Comparison of ENCODE assay signal across 15 mouse cellular contexts in the genomic region with DNA sequence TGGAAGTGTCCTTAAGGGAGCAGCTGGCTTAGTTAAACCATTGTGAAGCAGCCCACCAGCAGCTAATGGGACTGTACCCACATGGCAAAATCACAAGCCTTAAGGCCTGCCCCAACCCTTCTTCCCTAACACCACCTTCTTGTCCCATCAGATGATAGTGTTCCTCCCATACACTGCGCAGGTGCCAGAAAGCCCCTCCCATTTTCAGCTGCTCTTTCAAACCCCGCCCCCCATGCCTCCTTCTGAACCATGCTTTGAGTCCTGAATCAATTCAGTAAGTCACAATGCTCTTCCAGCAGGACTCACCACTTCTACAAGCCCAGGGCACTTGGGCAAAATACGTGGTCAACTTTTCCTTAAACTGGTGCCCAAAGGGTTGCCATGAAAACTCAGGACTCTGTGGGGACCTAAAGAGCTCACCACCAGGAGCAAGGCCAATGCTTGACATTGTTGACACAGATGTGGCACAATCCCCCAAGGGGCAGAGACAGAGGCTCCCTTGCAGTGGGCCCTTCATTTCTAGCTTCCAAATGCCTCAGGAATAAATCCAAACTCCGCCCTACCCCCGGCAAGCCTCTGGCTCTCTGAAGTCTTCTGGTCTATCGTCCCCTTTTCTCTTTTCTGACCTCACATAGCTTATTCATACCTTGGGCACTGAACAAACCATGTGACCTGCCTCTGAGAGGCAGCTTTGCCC.
DNase-seq lines count a peak whose midpoint lies in the region; ATAC-seq lines count a peak whose summit lies in the region.
"Had no signal": no experiment of that assay in that cellular context is flagged by ENCODE, and none has a peak within 500 bp of the region (broad histone marks: within the 10 kb centered on the region; RNA-seq: fewer than 3 reads in every experiment).

No protein-coding gene starts in this region.

- H3K9ac ChIP-seq in heart, embryonic 12.5 days: 0 out of 2 replicates have a peak overlapping the region, but pooled peaks have one; percentile 9
- no peak overlapping the region for H3K9ac ChIP-seq in hindbrain, embryonic 13.5 days
- H3K9ac ChIP-seq: embryonic facial prominence, embryonic 15.5 days; neural tube, embryonic 12.5 days had no signal

- H3K27me3 ChIP-seq in heart, embryonic 12.5 days (replicated peaks): no peaks in the 10 kb centered on the region
- H3K27me3 ChIP-seq in hindbrain, embryonic 13.5 days: no peaks in the 10 kb centered on the region
- H3K27me3 ChIP-seq: embryonic facial prominence, embryonic 15.5 days; neural tube, embryonic 12.5 days had no signal

- no peak overlapping the region for H3K4me2 ChIP-seq in heart, embryonic 12.5 days
- H3K4me2 ChIP-seq in hindbrain, embryonic 13.5 days: no peak overlapping the region
- H3K4me2 ChIP-seq: embryonic facial prominence, embryonic 15.5 days; neural tube, embryonic 12.5 days had no signal

- H3K27ac ChIP-seq in heart, embryonic 12.5 days (ENCODE audit: poor library complexity, severe bottlenecking): peak overlapping the region; percentile 49; the same call in 1 of the 2 replicates
- peak overlapping the region; percentile 76; the same call in 1 of the 2 replicates for H3K27ac ChIP-seq in hindbrain, embryonic 13.5 days
- H3K27ac ChIP-seq: embryonic facial prominence, embryonic 15.5 days; neural tube, embryonic 12.5 days had no signal

- H3K4me3 ChIP-seq in heart, embryonic 12.5 days: no peak overlapping the region
- no peak overlapping the region for H3K4me3 ChIP-seq in hindbrain, embryonic 13.5 days
- H3K4me3 ChIP-seq: embryonic facial prominence, embryonic 15.5 days; neural tube, embryonic 12.5 days had no signal

- H3K36me3 ChIP-seq in heart, embryonic 12.5 days: no peaks in the 10 kb centered on the region
- no peaks in the 10 kb centered on the region for H3K36me3 ChIP-seq in hindbrain, embryonic 13.5 days
- H3K36me3 ChIP-seq: embryonic facial prominence, embryonic 15.5 days; neural tube, embryonic 12.5 days had no signal

- WGBS in heart, embryonic 12.5 days: 83% methylated on average over 6 of the region's 6 CpGs
- 66% methylated on average over 6 of the region's 6 CpGs for WGBS in hindbrain, embryonic 13.5 days

- ATAC-seq in heart, embryonic 12.5 days (ENCODE audit: insufficient number of reproducible peaks, low FRiP score): no peak
- ATAC-seq in hindbrain, embryonic 13.5 days (ENCODE audit: low FRiP score): no peak

- H3K4me1 ChIP-seq in heart, embryonic 12.5 days (replicated peaks): peaks cover 79% of the 10 kb centered on the region
- peaks cover 82% of the 10 kb centered on the region for H3K4me1 ChIP-seq in hindbrain, embryonic 13.5 days (replicated peaks)

- no peaks in the 10 kb centered on the region for H3K9me3 ChIP-seq in heart, embryonic 12.5 days (replicated peaks)
- no peaks in the 10 kb centered on the region for H3K9me3 ChIP-seq in hindbrain, embryonic 13.5 days
- H3K9me3 ChIP-seq: embryonic facial prominence, embryonic 15.5 days; neural tube, embryonic 12.5 days had no signal

- DNase-seq in heart, adult 18-20 months: no peak
- DNase-seq in thymus, postnatal 4 days: peak; percentile 44
- DNase-seq in thymus, postnatal 0 days (ENCODE audit: low spot score): no peak
- no peak for DNase-seq in embryo, embryonic 11 days
- DNase-seq in lung, adult 18-20 months: no peak
- DNase-seq: cerebellum, postnatal 10 days; heart, postnatal 10 days; kidney, adult 8-10 months; layer of hippocampus, adult 9-11 months; left cerebral cortex, postnatal 4 days; thymus, postnatal 36 days had no signal
